Mouse (Mus musculus): ENCODE results near the gene Cma2.
A peak's percentile ranks its signal among the peaks of the same experiment; 100 is the strongest.
"Not testable (repeated sequence)": the region's sequence is repeated elsewhere in the genome, so short reads cannot be mapped to it uniquely, and the experiment has no call there.

Gene Cma2

GRCm38 (mm10) chr14:55950346-55951030 is at the start of gene Cma2:
TSS of gene Cma2 (plus strand) at chr14:55950980.
- no peak for DNase-seq

- DNase-seq: peak in 1 of 2 experiments; percentile 36
These were observed 45.3 kb upstream of the Cma2 start for GRCm38 (mm10) chr14:55905518-55905917.

GRCm38 (mm10) chr14:55913406-55913805 is 37.4 kb upstream of the Cma2 start:
- DNase-seq: no peak

GRCm38 (mm10) chr14:55918240-55919082 is 32.3 kb upstream of the Cma2 start:
- peak; percentile 90 to 95 for DNase-seq

- no peak for DNase-seq
These were observed 28.1 kb upstream of the Cma2 start for GRCm38 (mm10) chr14:55922475-55923232.

- DNase-seq: no peak
These were observed 23.9 kb upstream of the Cma2 start for GRCm38 (mm10) chr14:55926847-55927246.

GRCm38 (mm10) chr14:55929263-55929997 is 21.4 kb upstream of the Cma2 start:
- no peak for DNase-seq

- DNase-seq: peak; percentile 49 to 54
These were observed 17.2 kb upstream of the Cma2 start for GRCm38 (mm10) chr14:55933586-55933985.

- DNase-seq: peak; percentile 27 to 48
These were observed 10.5 kb upstream of the Cma2 start for GRCm38 (mm10) chr14:55940070-55940800.

GRCm38 (mm10) chr14:55943601-55944000 is 7.2 kb upstream of the Cma2 start:
- no peak for DNase-seq

- no peak for DNase-seq
These were observed 6.2 kb upstream of the Cma2 start, which contains the start of gene Cma1 for GRCm38 (mm10) chr14:55944575-55944974. TSS of gene Cma1 (minus strand) at chr14:55944675.

- no peak for DNase-seq
These were observed 4.4 kb upstream of the Cma2 start for GRCm38 (mm10) chr14:55946269-55946969.

- DNase-seq: no peak
These were observed 12.5 kb downstream of the Cma2 start for GRCm38 (mm10) chr14:55963263-55963662.

GRCm38 (mm10) chr14:55963900-55964299 is 13.1 kb downstream of the Cma2 start:
- DNase-seq: peak; percentile 39 to 42

- not testable (repeated sequence) for DNase-seq
These were observed 36.7 kb downstream of the Cma2 start for GRCm38 (mm10) chr14:55987464-55987863.

- DNase-seq: no peak
These were observed 62.4 kb downstream of the Cma2 start for GRCm38 (mm10) chr14:56013147-56013546.

GRCm38 (mm10) chr14:56013924-56014323 is 63.1 kb downstream of the Cma2 start:
- DNase-seq: no peak

GRCm38 (mm10) chr14:56017671-56018070 is 66.9 kb downstream of the Cma2 start, which contains the start of gene Mcpt1:
TSS of gene Mcpt1 (plus strand) at chr14:56017971.
- not testable (repeated sequence) for DNase-seq

- no peak for DNase-seq
These were observed 68.7 kb downstream of the Cma2 start for GRCm38 (mm10) chr14:56019446-56019845.

- not testable (repeated sequence) for DNase-seq
These were observed 70.5 kb downstream of the Cma2 start for GRCm38 (mm10) chr14:56021305-56021704.

All from cerebellum, postnatal 10 days (tissue).